Mouse (Mus musculus) stomach, postnatal 0 days (tissue): Measurements from ENCODE around the gene Glg1.
A peak's percentile ranks its signal among the peaks of the same experiment; 100 is the strongest.

Experiments used
- CTCF ChIP-seq: IDR thresholded peaks from 2 replicates; pipeline ENCODE4 v1.5.1; 2016; ENCODE audit warnings: antibody characterized with exemption, low read depth, mild to moderate bottlenecking, moderate library complexity
- EP300 ChIP-seq: optimal IDR thresholded peaks from 2 replicates; pipeline ENCODE3; 2016; ENCODE audit warnings: antibody characterized with exemption

- 0 out of 2 replicates have a peak, but pooled peaks have one; percentile 7 for TF ChIP-seq CTCF
- TF ChIP-seq EP300: no peak
These were observed 49.1 kb downstream of the Glg1 start for GRCm38 (mm10) chr8:111209874-111210273.
